Mouse (Mus musculus) embryonic facial prominence, embryonic 13.5 days (tissue): ENCODE results near the gene Paqr4. TPM values are rescaled to one million over a fixed set of nuclear protein-coding genes. Genes with fewer than 3 reads are reported as not detected.
A peak's percentile ranks its signal among the peaks of the same experiment; 100 is the strongest.

ENCODE experiments used
- ATAC-seq: fragments of 200-750 bp; cut with Nextera tagmentation; 2 replicates; pipeline ENCODE4 v1.8.0; 2017; ENCODE audit warnings: low read depth; ENCODE audit not compliant: insufficient number of reproducible peaks, insufficient read depth, low FRiP score, low TSS enrichment
- H3K27ac ChIP-seq: fragments of 300-500 bp; sonication (generic); 2 replicates; pipeline ENCODE4 v1.5.1; 2015; ENCODE audit warnings: moderate library complexity, mild to moderate bottlenecking, inconsistent platforms
- H3K27me3 ChIP-seq: fragments of 300-500 bp; sonication (generic); 2 replicates; pipeline ENCODE4 v1.6.1; 2015; ENCODE audit warnings: mild to moderate bottlenecking, inconsistent platforms
- H3K36me3 ChIP-seq: fragments of 300-500 bp; sonication (generic); 2 replicates; pipeline ENCODE4 v1.6.1; 2015; ENCODE audit warnings: mild to moderate bottlenecking, inconsistent platforms
- H3K4me1 ChIP-seq: fragments of 300-500 bp; sonication (generic); 2 replicates; pipeline ENCODE4 v1.6.1; 2015; ENCODE audit warnings: inconsistent platforms
- H3K4me2 ChIP-seq: fragments of 300-500 bp; sonication (generic); 2 replicates; pipeline ENCODE4 v1.6.1; 2015; ENCODE audit warnings: moderate library complexity, mild to moderate bottlenecking, inconsistent platforms
- H3K4me3 ChIP-seq: fragments of 300-500 bp; sonication (generic); 2 replicates; pipeline ENCODE4 v1.5.1; 2015; ENCODE audit warnings: mild to moderate bottlenecking, inconsistent platforms
- H3K9ac ChIP-seq: fragments of 300-500 bp; sonication (generic); 2 replicates; pipeline ENCODE4 v1.6.1; 2015; ENCODE audit warnings: mild to moderate bottlenecking, inconsistent platforms
- H3K9me3 ChIP-seq: fragments of 300-500 bp; sonication (generic); 2 replicates; pipeline ENCODE4 v1.6.1; 2016; ENCODE audit warnings: inconsistent platforms
- WGBS: fragments of 180-500 bp; shearing (Covaris S2); methylation state at CpG from one replicate; pipeline ENCODE4 v1.1.7; 2015; ENCODE audit warnings: mixed read lengths; 5-methylcytosine and 5-hydroxymethylcytosine counted together
- polyA plus RNA-seq: library from polyadenylated mRNA; unstranded; fragments of >200 nt; fragmentation: Nextera tagmentation; extraction: Ambion mirVana; gene quantifications from 2 replicates; pipeline ENCODE4 v1.2.1, GENCODE M21; 2015

Gene Paqr4
- polyA plus RNA-seq, 1 experiment from 2014 or later: 12.5 TPM

GRCm38 (mm10) chr17:23719455-23719854, 21.2 kb downstream of the Paqr4 start:
- H3K27ac ChIP-seq: no peak overlapping the region
- no peak overlapping the region for H3K9ac ChIP-seq
- 0 out of 2 replicates have a peak, but pooled peaks cover 3% of the 10 kb centered on the region for H3K27me3 ChIP-seq
- no peaks in the 10 kb centered on the region for H3K36me3 ChIP-seq
- no peak overlapping the region for H3K4me3 ChIP-seq
- H3K4me2 ChIP-seq: no peak overlapping the region
- 6% methylated on average over 1 of the region's 1 CpGs for WGBS
- no peaks in the 10 kb centered on the region for H3K4me1 ChIP-seq
- H3K9me3 ChIP-seq: no peaks in the 10 kb centered on the region
- no peak; the same call in 1 of the 2 replicates for ATAC-seq

- Histone ChIP-seq H3K4me1 (no peaks in the 10 kb centered on the region), H3K4me3 (no peak overlapping the region), H3K36me3 (no peaks in the 10 kb centered on the region), H3K4me2 (no peak overlapping the region), H3K27me3 (0 out of 2 replicates have a peak, but pooled peaks cover 3% of the 10 kb centered on the region), H3K9ac (no peak overlapping the region), H3K27ac (no peak overlapping the region), H3K9me3 (no peaks in the 10 kb centered on the region)
- ATAC-seq: no peak
- 53% methylated on average over 2 of the region's 2 CpGs for WGBS
Observed at GRCm38 (mm10) chr17:23717003-23717402, 23.7 kb downstream of the Paqr4 start.

- WGBS: 2% methylated on average over 3 of the region's 3 CpGs
- ATAC-seq: no peak
Observed at GRCm38 (mm10) chr17:23706212-23706611, 34.5 kb downstream of the Paqr4 start.

GRCm38 (mm10) chr17:23705525-23706104, 35.1 kb downstream of the Paqr4 start:
- Histone ChIP-seq H3K27ac (no peak overlapping the region), H3K4me2 (no peak overlapping the region), H3K36me3 (no peaks in the 10 kb centered on the region), H3K27me3 (peaks cover 24% of the 10 kb centered on the region), H3K4me3 (no peak overlapping the region), H3K9me3 (no peaks in the 10 kb centered on the region), H3K9ac (no peak overlapping the region), H3K4me1 (peaks cover 14% of the 10 kb centered on the region)
- no peak for ATAC-seq
- WGBS: 70% methylated on average over 7 of the region's 7 CpGs

More at GRCm38 (mm10) chr17:23706212-23706611, 34.5 kb downstream of the Paqr4 start:
- Histone ChIP-seq H3K27me3 (peaks cover 18% of the 10 kb centered on the region), H3K27ac (no peak overlapping the region), H3K9me3 (no peaks in the 10 kb centered on the region), H3K9ac (no peak overlapping the region), H3K4me2 (no peak overlapping the region), H3K36me3 (no peaks in the 10 kb centered on the region), H3K4me3 (no peak overlapping the region), H3K4me1 (peaks cover 14% of the 10 kb centered on the region)

GRCm38 (mm10) chr17:23704741-23705140, 35.9 kb downstream of the Paqr4 start:
- Histone ChIP-seq H3K9ac (no peak overlapping the region), H3K4me2 (no peak overlapping the region), H3K27me3 (peaks cover 33% of the 10 kb centered on the region), H3K4me1 (peaks cover 14% of the 10 kb centered on the region), H3K27ac (no peak overlapping the region), H3K36me3 (no peaks in the 10 kb centered on the region), H3K9me3 (no peaks in the 10 kb centered on the region), H3K4me3 (no peak overlapping the region)
- no peak for ATAC-seq
- WGBS: 21% methylated on average over 7 of the region's 7 CpGs

DNA sequence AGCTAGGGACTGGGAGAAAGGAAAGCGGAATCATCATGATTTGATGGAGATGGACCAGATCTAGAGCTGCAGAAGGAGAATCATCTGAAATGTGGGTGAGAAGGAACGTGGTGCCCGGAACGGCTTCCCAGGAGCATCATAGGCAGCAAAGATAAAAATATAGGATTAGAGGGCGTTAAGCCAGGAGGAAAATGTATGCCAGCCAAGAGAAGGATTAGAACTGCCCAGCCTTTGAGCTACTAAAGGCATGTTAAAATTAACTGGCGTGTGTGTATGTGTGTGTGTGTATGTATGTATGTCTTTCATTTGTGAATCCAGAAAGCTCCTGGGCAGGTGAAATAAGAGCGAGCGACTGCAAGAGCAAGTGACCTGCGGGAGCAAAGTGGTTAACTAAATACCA, 37.4 kb downstream of the Paqr4 start:
- Histone ChIP-seq H3K4me2 (no peak overlapping the region), H3K9me3 (no peaks in the 10 kb centered on the region), H3K4me3 (no peak overlapping the region), H3K4me1 (peaks cover 21% of the 10 kb centered on the region), H3K9ac (no peak overlapping the region), H3K27me3 (peaks cover 47% of the 10 kb centered on the region), H3K36me3 (no peaks in the 10 kb centered on the region), H3K27ac (no peak overlapping the region)
- 86% methylated on average over 9 of the region's 9 CpGs for WGBS
- ATAC-seq: no peak

DNA sequence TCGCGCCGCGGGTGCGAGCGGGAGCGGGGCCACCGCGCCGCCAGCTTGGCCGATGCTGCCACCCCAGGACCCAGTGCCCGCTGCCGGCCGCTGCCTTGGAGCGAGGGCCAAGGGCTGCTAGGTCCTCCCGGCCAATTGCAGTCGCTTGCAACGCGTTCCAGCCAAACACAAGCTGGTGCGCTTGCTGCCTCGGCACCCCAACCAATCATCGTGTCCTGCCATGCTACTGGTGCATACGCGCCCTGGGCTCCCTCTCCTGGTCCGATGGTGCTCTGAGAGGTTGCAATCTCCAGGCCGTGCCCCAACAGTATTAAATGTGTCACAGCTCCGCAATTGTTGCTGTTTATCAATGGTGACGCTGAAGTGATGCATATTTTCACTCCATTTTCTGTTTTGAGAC, 40.6 kb downstream of the Paqr4 start:
- peak overlapping the region; percentile 72 for H3K4me3 ChIP-seq
- peak overlapping the region; percentile 68 for H3K9ac ChIP-seq
- no peak overlapping the region for H3K27ac ChIP-seq
- H3K27me3 ChIP-seq: peaks cover 55% of the 10 kb centered on the region
- H3K9me3 ChIP-seq: no peaks in the 10 kb centered on the region
- under 1% methylated on average over 21 of the region's 28 CpGs for WGBS
- H3K36me3 ChIP-seq: no peaks in the 10 kb centered on the region
- peak overlapping the region; percentile 100 for H3K4me2 ChIP-seq
- peaks cover 13% of the 10 kb centered on the region for H3K4me1 ChIP-seq
- peak; percentile 88 for ATAC-seq

DNA sequence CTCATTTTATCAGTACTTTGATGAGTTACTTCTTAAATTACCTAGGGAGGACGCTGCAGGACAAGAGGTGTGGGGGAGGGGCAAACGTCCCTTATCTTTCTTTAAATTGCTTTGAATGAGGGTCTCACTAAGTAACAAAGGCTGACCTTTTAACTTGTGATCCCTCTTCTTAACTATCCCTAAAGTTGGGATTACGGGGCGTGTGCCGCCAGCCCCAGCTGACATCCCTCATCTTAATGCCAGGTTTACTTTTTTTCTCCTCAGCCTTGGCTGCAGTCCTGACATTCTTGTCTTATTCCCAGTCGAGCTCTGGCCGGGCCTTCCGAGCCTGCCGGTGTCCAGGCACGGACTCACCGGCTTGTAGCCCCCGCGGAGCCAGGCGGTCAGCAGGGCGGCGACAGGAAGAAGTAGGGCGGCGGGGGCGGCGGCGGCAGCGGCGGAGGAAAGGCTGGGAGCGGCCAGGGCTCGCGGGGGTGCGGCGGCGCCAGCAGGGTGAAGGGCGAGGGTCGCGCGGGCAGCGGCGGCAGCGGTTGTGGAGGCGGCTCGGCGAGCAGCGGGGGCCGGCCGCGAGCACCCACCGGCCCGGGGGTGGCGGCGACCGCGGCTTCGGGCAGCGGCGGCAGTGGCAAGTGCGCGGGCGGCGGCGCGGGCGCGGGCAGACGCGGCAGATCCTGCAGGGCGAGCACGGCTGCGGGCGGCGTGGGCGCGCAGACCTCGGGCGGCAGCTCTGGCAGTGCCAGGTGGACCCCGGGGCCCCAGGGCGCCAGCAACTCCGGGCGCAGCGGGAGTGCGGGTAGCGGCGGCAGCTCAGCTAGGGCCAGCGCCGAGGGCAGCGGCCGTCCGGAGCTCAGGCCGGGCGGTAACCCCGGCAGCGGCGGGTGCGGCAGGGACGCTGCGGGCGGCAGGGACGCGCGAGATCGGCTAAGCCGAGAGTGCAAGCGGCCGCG, 41.3 kb downstream of the Paqr4 start:
- WGBS: under 1% methylated on average over 100 of the region's 101 CpGs
- peak overlapping the region; percentile 72 for H3K4me3 ChIP-seq
- ATAC-seq: no peak
- H3K4me2 ChIP-seq: peak overlapping the region; percentile 100
- peaks cover 55% of the 10 kb centered on the region for H3K27me3 ChIP-seq
- H3K4me1 ChIP-seq: peaks cover 7% of the 10 kb centered on the region; the same call in 1 of the 2 replicates
- peak overlapping the region; percentile 68 for H3K9ac ChIP-seq
- H3K9me3 ChIP-seq: no peaks in the 10 kb centered on the region
- no peaks in the 10 kb centered on the region for H3K36me3 ChIP-seq
- H3K27ac ChIP-seq: no peak overlapping the region

- no peak overlapping the region for H3K27ac ChIP-seq
- H3K4me1 ChIP-seq: peaks cover 7% of the 10 kb centered on the region; the same call in 1 of the 2 replicates
- peaks cover 38% of the 10 kb centered on the region for H3K27me3 ChIP-seq
- H3K4me2 ChIP-seq: no peak overlapping the region
- no peak for ATAC-seq
- H3K9me3 ChIP-seq: no peaks in the 10 kb centered on the region
- 4% methylated on average over 3 of the region's 3 CpGs for WGBS
- H3K36me3 ChIP-seq: no peaks in the 10 kb centered on the region
- no peak overlapping the region for H3K4me3 ChIP-seq
- H3K9ac ChIP-seq: no peak overlapping the region
Observed at GRCm38 (mm10) chr17:23695801-23696200, 44.9 kb downstream of the Paqr4 start.

GRCm38 (mm10) chr17:23694491-23694890, 46.2 kb downstream of the Paqr4 start:
- Histone ChIP-seq H3K4me2 (no peak overlapping the region), H3K36me3 (no peaks in the 10 kb centered on the region), H3K27me3 (peaks cover 25% of the 10 kb centered on the region), H3K4me3 (no peak overlapping the region), H3K9me3 (no peaks in the 10 kb centered on the region), H3K4me1 (peaks cover 4% of the 10 kb centered on the region; the same call in 1 of the 2 replicates), H3K27ac (no peak overlapping the region), H3K9ac (no peak overlapping the region)
- ATAC-seq: no peak
- WGBS: 55% methylated on average over 1 of the region's 1 CpGs
